Mouse (Mus musculus) neural tube, embryonic 14.5 days (tissue): ENCODE measurements around the gene Acsl5. TPM values are rescaled to one million over a fixed set of nuclear protein-coding genes. Genes with fewer than 3 reads are reported as not detected.

Source experiments
- ATAC-seq: fragments of 200-750 bp; cut with Nextera tagmentation; 2 replicates; pipeline ENCODE4 v1.8.0; 2017; ENCODE audit warnings: low read depth, mild to moderate bottlenecking, moderate TSS enrichment, moderate library complexity
- H3K27ac ChIP-seq: fragments of 300-500 bp; sonication (generic); 2 replicates; pipeline ENCODE4 v1.5.1; 2014; ENCODE audit warnings: low read depth, mild to moderate bottlenecking, control low read depth, low read length, moderate library complexity, mixed read lengths
- H3K27me3 ChIP-seq: fragments of 300-500 bp; sonication (generic); 2 replicates; pipeline ENCODE4 v1.6.1; 2014; ENCODE audit warnings: low read length; ENCODE audit not compliant: control insufficient read depth, insufficient read depth
- H3K36me3 ChIP-seq: fragments of 300-500 bp; sonication (generic); 2 replicates; pipeline ENCODE4 v1.6.1; 2014; ENCODE audit warnings: low read length, mixed read lengths; ENCODE audit not compliant: control insufficient read depth, insufficient read depth
- H3K4me1 ChIP-seq: fragments of 300-500 bp; sonication (generic); 2 replicates; pipeline ENCODE4 v1.6.1; 2014; ENCODE audit warnings: low read length; ENCODE audit not compliant: control insufficient read depth, insufficient read depth
- H3K4me2 ChIP-seq: fragments of 300-500 bp; sonication (generic); 2 replicates; pipeline ENCODE4 v1.6.1; 2014; ENCODE audit warnings: mild to moderate bottlenecking, low read depth, low read length, control low read depth
- H3K4me3 ChIP-seq: fragments of 300-500 bp; sonication (generic); 2 replicates; pipeline ENCODE4 v1.5.1; 2014; ENCODE audit warnings: low read depth, low read length, control low read depth, mixed read lengths
- H3K9ac ChIP-seq: fragments of 300-500 bp; sonication (generic); replicated peaks from 2 replicates; pipeline ENCODE4 v1.6.1; 2014; ENCODE audit warnings: low read depth, mild to moderate bottlenecking, control low read depth, low read length, mixed read lengths
- H3K9me3 ChIP-seq: fragments of 300-500 bp; sonication (generic); 2 replicates; pipeline ENCODE4 v1.6.1; 2016; ENCODE audit warnings: low read length; ENCODE audit not compliant: control insufficient read depth
- WGBS: fragments of 180-500 bp; shearing (Covaris S2); extraction: QIAGEN DNeasy Blood & Tissue Kit; methylation state at CpG from one replicate; pipeline ENCODE4 v1.1.7; 2014; 5-methylcytosine and 5-hydroxymethylcytosine counted together
- polyA plus RNA-seq: library from polyadenylated mRNA; unstranded; fragments of >200 nt; fragmentation: Nextera tagmentation; extraction: Ambion mirVana; gene quantifications from 2 replicates; pipeline ENCODE4 v1.2.1, GENCODE M21; 2014

Gene Acsl5
- polyA plus RNA-seq, 1 experiment from 2014 or later, result 14.6 TPM

- H3K27me3 ChIP-seq, result peaks cover 3% of the 10 kb centered on the region; the same call in 1 of the 2 replicates
- WGBS, result 72% methylated on average over 5 of the region's 5 CpGs
- H3K4me2 ChIP-seq, result no peak overlapping the region
- H3K9me3 ChIP-seq, result no peaks in the 10 kb centered on the region
- no peak overlapping the region for H3K4me3 ChIP-seq
- H3K27ac ChIP-seq, result no peak overlapping the region
- no peak for ATAC-seq
- H3K36me3 ChIP-seq, result peaks cover 3% of the 10 kb centered on the region; the same call in 1 of the 2 replicates
- H3K9ac ChIP-seq, result no peak overlapping the region
- peaks cover 8% of the 10 kb centered on the region for H3K4me1 ChIP-seq
These were observed 67.8 kb downstream of the Acsl5 start for GRCm38 (mm10) chr19:55319521-55319920.

DNA sequence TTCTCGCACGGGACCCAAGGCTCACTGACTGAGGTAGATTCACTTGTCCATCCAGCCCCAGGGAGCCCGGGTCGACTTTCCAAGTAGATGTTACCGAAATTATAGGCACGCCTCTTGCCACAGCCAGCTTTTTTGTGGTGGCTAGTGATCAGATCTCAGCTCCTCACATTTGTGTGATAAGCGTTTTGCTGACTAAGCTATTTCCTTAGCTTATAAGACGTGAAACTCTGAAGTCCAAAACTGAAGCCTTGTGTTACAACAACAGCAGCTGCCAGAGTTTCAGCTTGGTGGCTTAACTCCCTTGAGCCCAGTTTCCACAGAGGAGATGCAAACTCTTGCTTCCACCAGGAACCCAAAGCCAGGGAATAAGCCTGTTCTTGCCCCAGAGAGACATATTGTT is 70.9 kb downstream of the Acsl5 start:
- 95% methylated on average over 8 of the region's 8 CpGs for WGBS
- H3K4me3 ChIP-seq, result no peak overlapping the region

DNA sequence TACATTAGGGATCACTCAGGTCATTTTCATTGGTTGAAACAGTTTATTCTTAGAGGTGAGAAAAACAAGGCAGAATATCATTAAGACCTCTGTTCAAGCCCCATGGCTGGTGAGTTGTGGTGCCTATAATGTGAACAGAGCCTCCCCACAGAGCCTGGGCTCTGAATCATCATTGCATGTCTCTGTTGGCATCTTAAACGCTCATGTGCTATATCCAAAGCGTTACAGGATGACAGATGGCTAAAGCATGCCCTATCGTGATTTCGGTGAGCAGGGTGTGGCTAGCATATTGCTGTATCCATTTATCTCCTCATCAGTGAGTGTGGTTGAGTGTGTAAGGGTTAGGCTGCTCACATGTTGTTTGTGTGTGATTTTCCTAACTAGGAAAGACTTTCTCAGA is 75.8 kb downstream of the Acsl5 start:
- no peaks in the 10 kb centered on the region for H3K27me3 ChIP-seq
- no peak overlapping the region for H3K4me2 ChIP-seq
- no peak overlapping the region for H3K9ac ChIP-seq
- H3K4me3 ChIP-seq, result no peak overlapping the region
- ATAC-seq, result no peak
- no peaks in the 10 kb centered on the region for H3K9me3 ChIP-seq
- H3K4me1 ChIP-seq, result no peaks in the 10 kb centered on the region
- H3K36me3 ChIP-seq, result peaks cover 3% of the 10 kb centered on the region; the same call in 1 of the 2 replicates
- WGBS, result 85% methylated on average over 4 of the region's 4 CpGs
- H3K27ac ChIP-seq, result no peak overlapping the region

More for the DNA sequence above, 70.9 kb downstream of the Acsl5 start:
- Histone ChIP-seq H3K27ac (no peak overlapping the region), H3K4me1 (no peaks in the 10 kb centered on the region), H3K9ac (no peak overlapping the region), H3K9me3 (no peaks in the 10 kb centered on the region), H3K27me3 (no peaks in the 10 kb centered on the region), H3K36me3 (peaks cover 3% of the 10 kb centered on the region; the same call in 1 of the 2 replicates), H3K4me2 (no peak overlapping the region)
- ATAC-seq, result no peak

DNA sequence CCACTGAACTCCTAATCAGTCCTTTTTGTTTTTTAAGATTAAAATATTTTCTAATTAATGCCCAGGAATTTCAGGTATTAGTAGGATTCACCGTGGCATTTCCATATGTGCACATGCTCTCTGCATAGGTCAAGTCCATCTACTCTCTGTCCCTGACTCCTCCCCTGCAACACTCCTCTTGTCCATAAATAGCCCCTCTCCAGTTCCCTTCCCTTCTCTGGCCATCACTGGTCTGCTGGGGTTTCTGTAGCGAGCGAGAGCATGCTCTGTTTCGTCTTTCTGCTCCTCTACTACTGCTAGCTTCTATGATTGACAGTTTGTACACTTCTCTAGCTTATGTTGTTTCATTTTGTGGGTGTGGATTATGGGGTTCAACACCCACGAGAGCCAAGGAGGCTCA is 80.0 kb downstream of the Acsl5 start:
- ATAC-seq, result no peak
- H3K36me3 ChIP-seq, result no peaks in the 10 kb centered on the region
- no peaks in the 10 kb centered on the region; the same call in 1 of the 2 replicates for H3K4me1 ChIP-seq
- no peak overlapping the region for H3K4me2 ChIP-seq
- WGBS, result 96% methylated on average over 5 of the region's 5 CpGs
- H3K4me3 ChIP-seq, result no peak overlapping the region
- no peaks in the 10 kb centered on the region for H3K9me3 ChIP-seq
- no peaks in the 10 kb centered on the region for H3K27me3 ChIP-seq
- H3K27ac ChIP-seq, result no peak overlapping the region
- H3K9ac ChIP-seq, result no peak overlapping the region

GRCm38 (mm10) chr19:55332641-55333268 is 81.0 kb downstream of the Acsl5 start:
- H3K9ac ChIP-seq, result no peak overlapping the region
- H3K27me3 ChIP-seq, result no peaks in the 10 kb centered on the region
- H3K4me3 ChIP-seq, result no peak overlapping the region
- H3K4me1 ChIP-seq, result no peaks in the 10 kb centered on the region; the same call in 1 of the 2 replicates
- 98% methylated on average over 8 of the region's 8 CpGs for WGBS
- peak; percentile 75; the same call in 1 of the 2 replicates for ATAC-seq
- no peak overlapping the region for H3K4me2 ChIP-seq
- H3K9me3 ChIP-seq, result no peaks in the 10 kb centered on the region
- H3K27ac ChIP-seq, result no peak overlapping the region
- no peaks in the 10 kb centered on the region for H3K36me3 ChIP-seq

DNA sequence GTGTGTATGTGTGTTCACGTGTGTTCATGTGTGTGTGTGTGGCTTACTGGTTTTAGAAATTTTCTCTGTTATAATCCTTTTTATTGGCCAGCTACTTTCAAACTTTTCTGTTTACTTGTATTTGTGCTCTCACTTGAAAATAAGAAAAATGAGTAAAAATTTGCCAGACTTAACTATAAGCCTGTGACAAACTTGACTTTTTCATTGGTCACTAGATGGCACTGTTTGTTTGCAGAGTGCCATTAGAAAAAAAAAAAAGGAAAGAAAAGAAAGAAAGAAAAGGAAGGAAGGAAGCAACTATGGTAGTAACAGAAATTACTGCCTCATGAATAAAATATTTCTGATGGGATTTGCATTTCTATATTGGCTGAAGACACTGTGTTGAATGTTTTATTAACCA is 84.1 kb downstream of the Acsl5 start:
- Histone ChIP-seq H3K4me2 (no peak overlapping the region), H3K9ac (no peak overlapping the region), H3K4me1 (no peaks in the 10 kb centered on the region; the same call in 1 of the 2 replicates), H3K36me3 (no peaks in the 10 kb centered on the region), H3K27me3 (no peaks in the 10 kb centered on the region), H3K4me3 (no peak overlapping the region), H3K27ac (no peak overlapping the region), H3K9me3 (no peaks in the 10 kb centered on the region)
- ATAC-seq, result no peak
- WGBS, result 97% methylated on average over 1 of the region's 1 CpGs

DNA sequence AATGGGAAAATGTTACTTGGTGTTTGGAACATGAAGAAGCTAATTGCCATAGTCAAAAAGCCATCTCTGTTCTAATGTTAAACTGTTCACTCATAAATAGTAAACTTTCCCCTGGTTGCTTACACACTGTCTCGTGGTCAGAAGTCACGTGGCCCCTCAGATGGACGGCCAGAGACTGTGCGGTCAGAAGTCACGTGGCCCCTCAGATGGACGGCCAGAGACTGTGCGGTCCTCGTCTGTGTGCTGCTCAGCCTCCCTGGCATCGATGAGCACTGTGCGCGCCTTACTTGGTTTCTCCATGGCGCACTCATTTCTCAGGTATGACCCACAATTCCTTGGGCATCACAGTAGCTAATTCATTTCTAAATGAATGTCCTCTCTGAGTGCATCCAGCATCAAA is 84.7 kb downstream of the Acsl5 start:
- Histone ChIP-seq H3K27ac (no peak overlapping the region), H3K9ac (no peak overlapping the region), H3K4me2 (no peak overlapping the region), H3K4me1 (no peaks in the 10 kb centered on the region; the same call in 1 of the 2 replicates), H3K27me3 (no peaks in the 10 kb centered on the region), H3K36me3 (no peaks in the 10 kb centered on the region), H3K9me3 (no peaks in the 10 kb centered on the region), H3K4me3 (no peak overlapping the region)
- WGBS, result 85% methylated on average over 12 of the region's 12 CpGs
- no peak for ATAC-seq

GRCm38 (mm10) chr19:55337066-55337465 is 85.3 kb downstream of the Acsl5 start:
- no peak for ATAC-seq
- H3K4me1 ChIP-seq, result no peaks in the 10 kb centered on the region; the same call in 1 of the 2 replicates
- H3K27ac ChIP-seq, result no peak overlapping the region

DNA sequence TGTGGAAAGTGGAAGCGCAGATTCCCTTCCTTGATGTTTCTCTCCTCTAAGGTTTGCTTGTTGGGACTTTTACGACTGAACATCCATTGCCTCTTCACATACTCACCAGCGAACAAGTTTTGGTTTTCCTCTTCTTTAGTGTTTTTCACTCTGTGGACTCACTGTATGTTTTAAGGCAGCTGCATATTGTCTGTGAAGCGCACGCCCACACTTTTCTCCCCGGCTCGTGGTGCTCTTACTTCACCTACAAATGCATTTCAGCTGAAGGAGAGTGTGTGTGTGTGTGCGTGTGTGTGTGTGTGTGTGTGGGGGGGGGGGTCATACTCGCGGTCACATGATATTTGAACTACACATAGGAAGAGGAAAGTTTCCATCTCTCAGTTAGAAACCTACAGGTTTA is 85.9 kb downstream of the Acsl5 start:
- Histone ChIP-seq H3K9me3 (no peaks in the 10 kb centered on the region), H3K36me3 (no peaks in the 10 kb centered on the region), H3K27ac (no peak overlapping the region), H3K9ac (no peak overlapping the region), H3K4me2 (no peak overlapping the region), H3K27me3 (no peaks in the 10 kb centered on the region), H3K4me1 (no peaks in the 10 kb centered on the region; the same call in 1 of the 2 replicates), H3K4me3 (no peak overlapping the region)
- ATAC-seq, result no peak
- 91% methylated on average over 10 of the region's 10 CpGs for WGBS

More at GRCm38 (mm10) chr19:55337066-55337465, 85.3 kb downstream of the Acsl5 start:
- H3K27me3 ChIP-seq, result no peaks in the 10 kb centered on the region
- no peak overlapping the region for H3K4me3 ChIP-seq
- no peaks in the 10 kb centered on the region for H3K9me3 ChIP-seq
- H3K36me3 ChIP-seq, result no peaks in the 10 kb centered on the region
- no peak overlapping the region for H3K9ac ChIP-seq
- 76% methylated on average over 9 of the region's 9 CpGs for WGBS
- no peak overlapping the region for H3K4me2 ChIP-seq
